Mouse (Mus musculus) ES-Bruce4 (cell line): ENCODE data around the gene Ssbp3.

Experiments
- CTCF ChIP-seq: IDR thresholded peaks from one replicate; pipeline ENCODE4 v1.8.1; 2011; ENCODE audit warnings: low read depth, low read length
- POLR2A ChIP-seq: IDR thresholded peaks from one replicate; pipeline ENCODE4 v1.8.1; 2011; ENCODE audit warnings: low read length; ENCODE audit not compliant: insufficient read depth

DNA sequence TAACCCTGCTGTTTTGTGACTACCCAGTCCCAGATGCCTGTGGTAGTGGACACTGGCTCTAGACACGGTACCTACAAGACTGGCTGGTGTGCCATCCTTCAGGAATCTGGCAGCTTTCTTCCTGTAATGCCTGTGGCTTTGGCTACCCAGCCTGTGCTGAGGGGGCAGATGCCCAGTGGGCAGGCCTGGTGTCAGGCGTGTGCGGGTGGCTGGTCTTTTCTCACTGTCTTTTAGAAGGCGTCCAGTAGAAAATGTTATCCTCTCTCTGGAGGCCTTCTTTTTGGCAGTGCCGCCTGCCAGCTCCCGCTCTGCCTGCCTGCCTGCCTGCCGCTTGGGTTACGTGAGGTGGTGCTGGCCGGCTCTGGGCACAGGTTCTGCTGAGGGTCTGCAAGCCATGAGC is 15.9 kb downstream of the Ssbp3 start:
- TF ChIP-seq POLR2A (no peak), CTCF (no peak)
